Mouse (Mus musculus) E14TG2a.4 (cell line): Measurements from ENCODE around the gene Isx.

Experiments
- H3K27me3 ChIP-seq: 2 replicates; pipeline ENCODE4 v1.6.1; 2014; ENCODE audit warnings: low read length, control low read depth; ENCODE audit not compliant: insufficient read depth
- H3K36me3 ChIP-seq: 2 replicates; pipeline ENCODE4 v1.6.1; 2014; ENCODE audit warnings: low read length, control low read depth; ENCODE audit not compliant: insufficient read depth
- H3K4me1 ChIP-seq: replicated peaks from 2 replicates; pipeline ENCODE4 v1.6.1; 2014; ENCODE audit warnings: low read depth, low read length, control low read depth
- H3K4me3 ChIP-seq: replicated peaks from 2 replicates; pipeline ENCODE4 v1.5.1; 2014; ENCODE audit warnings: mild to moderate bottlenecking, low read length
- H3K9me3 ChIP-seq: 2 replicates; pipeline ENCODE4 v1.6.1; 2014; ENCODE audit warnings: low read length, control low read depth
- CTCF ChIP-seq: conservative IDR thresholded peaks from 2 replicates; pipeline ENCODE4 v1.5.1; 2014; ENCODE audit warnings: low read length
- NANOG ChIP-seq: IDR thresholded peaks from 2 replicates; pipeline ENCODE4 v1.6.1; 2014; ENCODE audit warnings: borderline replicate concordance, low read length, mixed read lengths
- POU5F1 ChIP-seq: IDR thresholded peaks from 2 replicates; pipeline ENCODE4 v1.6.1; 2014; ENCODE audit warnings: low read length, borderline replicate concordance

The Isx gene

GRCm38 (mm10) chr8:74878637-74879036 lies 5.7 kb downstream of the Isx start:
- Histone ChIP-seq H3K4me3 (no peak overlapping the region), H3K36me3 (no peaks in the 10 kb centered on the region), H3K4me1 (no peaks in the 10 kb centered on the region), H3K9me3 (no peaks in the 10 kb centered on the region), H3K27me3 (peaks cover 3% of the 10 kb centered on the region; the same call in 1 of the 2 replicates)
- no peak for TF ChIP-seq NANOG
- no peak for TF ChIP-seq CTCF
- no peak for TF ChIP-seq POU5F1

- no peak overlapping the region for H3K4me3 ChIP-seq
- no peaks in the 10 kb centered on the region for H3K36me3 ChIP-seq
- no peaks in the 10 kb centered on the region for H3K9me3 ChIP-seq
- no peak for TF ChIP-seq POU5F1
- no peak for TF ChIP-seq CTCF
- no peak for TF ChIP-seq NANOG
- H3K4me1 ChIP-seq = no peaks in the 10 kb centered on the region
- 0 out of 2 replicates have a peak, but pooled peaks cover 2% of the 10 kb centered on the region for H3K27me3 ChIP-seq
Measured at GRCm38 (mm10) chr8:74888763-74889162, 15.8 kb downstream of the Isx start.

GRCm38 (mm10) chr8:74891030-74891429 lies 18.1 kb downstream of the Isx start:
- Histone ChIP-seq H3K27me3 (0 out of 2 replicates have a peak, but pooled peaks cover 2% of the 10 kb centered on the region), H3K9me3 (no peaks in the 10 kb centered on the region), H3K36me3 (no peaks in the 10 kb centered on the region), H3K4me1 (no peaks in the 10 kb centered on the region), H3K4me3 (no peak overlapping the region)
- TF ChIP-seq CTCF = no peak
- TF ChIP-seq NANOG = no peak
- no peak for TF ChIP-seq POU5F1

GRCm38 (mm10) chr8:74896302-74896701 lies 23.3 kb downstream of the Isx start:
- H3K4me1 ChIP-seq = no peaks in the 10 kb centered on the region
- no peaks in the 10 kb centered on the region for H3K36me3 ChIP-seq
- 0 out of 2 replicates have a peak, but pooled peaks cover 2% of the 10 kb centered on the region for H3K27me3 ChIP-seq
- no peak overlapping the region for H3K4me3 ChIP-seq
- no peaks in the 10 kb centered on the region; the same call in 1 of the 2 replicates for H3K9me3 ChIP-seq
- no peak for TF ChIP-seq NANOG
- no peak for TF ChIP-seq CTCF
- TF ChIP-seq POU5F1 = no peak

GRCm38 (mm10) chr8:74897315-74897714 lies 24.3 kb downstream of the Isx start:
- no peak overlapping the region for H3K4me3 ChIP-seq
- no peaks in the 10 kb centered on the region; the same call in 1 of the 2 replicates for H3K9me3 ChIP-seq
- H3K36me3 ChIP-seq = no peaks in the 10 kb centered on the region
- TF ChIP-seq NANOG (no peak), POU5F1 (no peak), CTCF (no peak)
- H3K27me3 ChIP-seq = 0 out of 2 replicates have a peak, but pooled peaks cover 2% of the 10 kb centered on the region
- H3K4me1 ChIP-seq = no peaks in the 10 kb centered on the region

GRCm38 (mm10) chr8:74899796-74900195 lies 26.8 kb downstream of the Isx start:
- no peaks in the 10 kb centered on the region for H3K4me1 ChIP-seq
- H3K4me3 ChIP-seq = no peak overlapping the region
- no peaks in the 10 kb centered on the region for H3K36me3 ChIP-seq
- no peaks in the 10 kb centered on the region; the same call in 1 of the 2 replicates for H3K9me3 ChIP-seq
- H3K27me3 ChIP-seq = no peaks in the 10 kb centered on the region
- no peak for TF ChIP-seq POU5F1
- TF ChIP-seq CTCF = no peak
- no peak for TF ChIP-seq NANOG

GRCm38 (mm10) chr8:74901765-74902164 lies 28.8 kb downstream of the Isx start:
- Histone ChIP-seq H3K4me3 (no peak overlapping the region), H3K4me1 (peaks cover 11% of the 10 kb centered on the region; the same call in 1 of the 2 replicates), H3K36me3 (no peaks in the 10 kb centered on the region), H3K9me3 (no peaks in the 10 kb centered on the region; the same call in 1 of the 2 replicates), H3K27me3 (no peaks in the 10 kb centered on the region)
- TF ChIP-seq CTCF (no peak), NANOG (no peak), POU5F1 (no peak)

GRCm38 (mm10) chr8:74903054-74903842 lies 30.3 kb downstream of the Isx start:
- Histone ChIP-seq H3K4me3 (no peak overlapping the region), H3K36me3 (no peaks in the 10 kb centered on the region), H3K4me1 (peaks cover 11% of the 10 kb centered on the region; the same call in 1 of the 2 replicates), H3K9me3 (no peaks in the 10 kb centered on the region; the same call in 1 of the 2 replicates), H3K27me3 (no peaks in the 10 kb centered on the region)
- TF ChIP-seq CTCF = no peak
- TF ChIP-seq NANOG = no peak
- TF ChIP-seq POU5F1 = no peak

GRCm38 (mm10) chr8:74906333-74906732 lies 33.4 kb downstream of the Isx start:
- TF ChIP-seq POU5F1 (no peak), CTCF (no peak), NANOG (no peak)
- Histone ChIP-seq H3K27me3 (no peaks in the 10 kb centered on the region), H3K9me3 (no peaks in the 10 kb centered on the region), H3K4me3 (no peak overlapping the region), H3K4me1 (peaks cover 11% of the 10 kb centered on the region; the same call in 1 of the 2 replicates), H3K36me3 (no peaks in the 10 kb centered on the region)
